Mouse (Mus musculus): ENCODE data around the gene Hcrtr1. TPM values are rescaled to one million over a fixed set of nuclear protein-coding genes. Genes with fewer than 3 reads are reported as not detected.

The Hcrtr1 gene
- polyA plus RNA-seq, 1 experiment = not detected

DNA sequence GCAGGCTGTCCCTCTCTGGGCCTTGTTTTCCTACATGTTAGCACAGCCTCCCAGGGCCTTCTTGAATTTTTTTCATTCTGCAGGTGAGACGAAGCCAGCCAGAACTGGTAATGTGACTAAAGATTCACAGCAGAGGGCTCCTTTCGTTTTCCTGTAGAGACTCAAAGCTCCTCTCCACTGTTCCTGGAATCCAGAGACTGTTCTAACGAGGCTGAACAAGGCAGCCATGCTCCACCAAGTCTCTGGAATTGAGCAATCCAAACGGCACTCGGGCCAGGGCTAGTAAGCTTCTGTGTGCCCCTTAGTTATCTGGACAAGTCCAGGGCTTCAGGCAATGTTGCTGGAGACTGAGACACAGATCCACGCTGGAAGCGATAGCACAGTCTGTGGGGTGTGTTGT lies 38.4 kb upstream of the Hcrtr1 start:
- TF ChIP-seq CTCF (IDR thresholded peaks at IDR 0.05; ENCODE audit: insufficient read depth, low read depth, low read length) (no peak), POLR2A (IDR thresholded peaks at IDR 0.05; ENCODE audit: insufficient read depth, low read depth, low read length) (no peak)
- 78% methylated on average over 7 of the region's 7 CpGs for WGBS
- no peak overlapping the region for H3K4me3 ChIP-seq (ENCODE audit: insufficient read depth, low read depth, low read length)
- peaks cover 9% of the 10 kb centered on the region for H3K4me1 ChIP-seq (ENCODE audit: control insufficient read depth, insufficient read depth, low read length)
- no peak overlapping the region for H3K27ac ChIP-seq (ENCODE audit: insufficient read depth, low read depth, low read length)

DNA sequence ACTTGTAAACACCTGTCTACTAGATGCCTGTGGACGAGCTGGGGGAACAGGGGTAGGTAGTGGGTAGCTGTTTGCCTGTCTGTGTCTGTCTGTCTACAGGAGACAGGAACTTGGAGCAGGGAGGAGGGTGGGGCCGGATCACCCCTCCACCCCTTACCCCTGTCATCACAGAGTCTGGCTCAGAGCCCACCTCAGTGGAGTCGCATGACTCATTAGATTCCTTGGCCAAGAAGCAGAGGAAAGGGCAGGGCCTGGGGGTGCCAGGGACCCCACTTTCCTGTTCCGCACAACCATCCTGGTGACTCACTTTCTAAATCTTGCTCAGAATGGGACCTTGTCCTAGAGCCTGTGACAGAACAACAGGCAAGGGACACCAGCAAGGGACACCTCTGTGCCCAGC lies 37.9 kb upstream of the Hcrtr1 start:
- no peak for TF ChIP-seq POLR2A (IDR thresholded peaks at IDR 0.05; ENCODE audit: insufficient read depth, low read depth, low read length)
- TF ChIP-seq CTCF (IDR thresholded peaks at IDR 0.05; ENCODE audit: insufficient read depth, low read depth, low read length) = no peak
- WGBS = 64% methylated on average over 4 of the region's 4 CpGs
- no peak overlapping the region for H3K27ac ChIP-seq (ENCODE audit: insufficient read depth, low read depth, low read length)
- H3K4me3 ChIP-seq (ENCODE audit: insufficient read depth, low read depth, low read length) = no peak overlapping the region
- peaks cover 9% of the 10 kb centered on the region for H3K4me1 ChIP-seq (ENCODE audit: control insufficient read depth, insufficient read depth, low read length)

DNA sequence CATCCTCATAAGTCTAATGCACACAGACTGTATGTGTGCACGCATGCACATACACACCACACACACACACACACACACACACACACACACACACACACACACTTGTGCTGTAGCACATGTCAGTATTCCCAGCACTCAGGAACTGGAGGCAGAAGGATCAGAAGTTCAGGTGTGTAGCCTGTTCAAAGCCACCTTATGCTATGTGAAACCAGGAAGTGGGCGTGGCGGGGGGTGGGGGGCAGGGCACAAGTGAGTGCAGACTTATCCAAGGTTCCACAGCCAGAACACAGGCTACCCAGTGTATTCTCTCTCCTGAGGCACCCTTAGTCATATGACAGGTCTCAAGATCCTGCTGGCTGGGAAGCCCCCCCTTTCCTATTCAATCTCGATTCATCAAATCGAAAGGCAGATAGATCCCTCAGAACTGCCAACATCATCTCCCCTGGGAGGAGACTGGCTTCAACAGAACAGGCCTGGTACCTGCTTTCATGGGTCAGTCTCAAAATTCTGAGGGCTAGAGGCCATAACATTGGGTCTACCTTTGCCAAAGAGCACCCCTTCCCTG lies 37.1 kb upstream of the Hcrtr1 start:
- Histone ChIP-seq H3K4me1 (ENCODE audit: control insufficient read depth, insufficient read depth, low read length) (peaks cover 9% of the 10 kb centered on the region), H3K4me3 (ENCODE audit: insufficient read depth, low read depth, low read length) (no peak overlapping the region), H3K27ac (ENCODE audit: insufficient read depth, low read depth, low read length) (no peak overlapping the region)
- 80% methylated on average over 5 of the region's 5 CpGs for WGBS
- no peak for TF ChIP-seq POLR2A (IDR thresholded peaks at IDR 0.05; ENCODE audit: insufficient read depth, low read depth, low read length)
- TF ChIP-seq CTCF (IDR thresholded peaks at IDR 0.05; ENCODE audit: insufficient read depth, low read depth, low read length) = no peak

GRCm38 (mm10) chr4:130175072-130175711 lies 36.0 kb upstream of the Hcrtr1 start, which contains the start of gene Tinagl1:
Tinagl1 (minus strand) TSS chr4:130175122.
- no peak for TF ChIP-seq CTCF (IDR thresholded peaks at IDR 0.05; ENCODE audit: insufficient read depth, low read depth, low read length)
- no peak for TF ChIP-seq POLR2A (IDR thresholded peaks at IDR 0.05; ENCODE audit: insufficient read depth, low read depth, low read length)
- H3K27ac ChIP-seq (ENCODE audit: insufficient read depth, low read depth, low read length) = no peak within 1 kb of the TSS
- H3K4me3 ChIP-seq (ENCODE audit: insufficient read depth, low read depth, low read length) = peak within 1 kb of the TSS; percentile 11
- 13% methylated on average over 14 of the region's 14 CpGs for WGBS
- H3K4me1 ChIP-seq (ENCODE audit: control insufficient read depth, insufficient read depth, low read length) = peaks cover 9% of the 10 kb centered on the region

GRCm38 (mm10) chr4:130174335-130175031 lies 35.3 kb upstream of the Hcrtr1 start:
- peaks cover 9% of the 10 kb centered on the region for H3K4me1 ChIP-seq (ENCODE audit: control insufficient read depth, insufficient read depth, low read length)
- WGBS = 7% methylated on average over 25 of the region's 25 CpGs
- H3K27ac ChIP-seq (ENCODE audit: insufficient read depth, low read depth, low read length) = no peak overlapping the region
- peak overlapping the region; percentile 11 for H3K4me3 ChIP-seq (ENCODE audit: insufficient read depth, low read depth, low read length)
- no peak for TF ChIP-seq CTCF (IDR thresholded peaks at IDR 0.05; ENCODE audit: insufficient read depth, low read depth, low read length)
- no peak for TF ChIP-seq POLR2A (IDR thresholded peaks at IDR 0.05; ENCODE audit: insufficient read depth, low read depth, low read length)

DNA sequence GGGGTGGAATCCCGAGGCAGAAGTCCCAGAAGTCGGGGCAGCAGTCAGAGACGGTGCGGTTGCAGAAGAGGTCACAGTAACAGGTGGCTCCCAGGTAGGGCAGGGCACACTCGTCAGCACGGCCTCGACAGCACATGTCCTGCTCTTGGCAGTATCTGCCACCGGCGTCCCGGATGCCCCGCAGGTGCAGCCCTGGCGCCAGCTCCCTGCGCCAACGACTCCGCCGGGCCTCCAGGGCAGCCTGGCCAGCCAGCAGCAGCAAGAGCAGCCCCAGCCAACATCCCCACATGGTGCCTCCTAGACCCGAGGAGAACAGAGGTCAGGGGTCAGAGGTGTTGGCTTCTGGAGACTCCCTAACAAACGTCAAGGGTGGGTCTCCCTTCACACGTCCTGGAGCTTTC lies 34.8 kb upstream of the Hcrtr1 start:
- Histone ChIP-seq H3K4me1 (ENCODE audit: control insufficient read depth, insufficient read depth, low read length) (peaks cover 10% of the 10 kb centered on the region), H3K27ac (ENCODE audit: insufficient read depth, low read depth, low read length) (no peak overlapping the region), H3K4me3 (ENCODE audit: insufficient read depth, low read depth, low read length) (no peak overlapping the region)
- no peak for TF ChIP-seq CTCF (IDR thresholded peaks at IDR 0.05; ENCODE audit: insufficient read depth, low read depth, low read length)
- TF ChIP-seq POLR2A (IDR thresholded peaks at IDR 0.05; ENCODE audit: insufficient read depth, low read depth, low read length) = no peak
- WGBS = 51% methylated on average over 19 of the region's 19 CpGs

DNA sequence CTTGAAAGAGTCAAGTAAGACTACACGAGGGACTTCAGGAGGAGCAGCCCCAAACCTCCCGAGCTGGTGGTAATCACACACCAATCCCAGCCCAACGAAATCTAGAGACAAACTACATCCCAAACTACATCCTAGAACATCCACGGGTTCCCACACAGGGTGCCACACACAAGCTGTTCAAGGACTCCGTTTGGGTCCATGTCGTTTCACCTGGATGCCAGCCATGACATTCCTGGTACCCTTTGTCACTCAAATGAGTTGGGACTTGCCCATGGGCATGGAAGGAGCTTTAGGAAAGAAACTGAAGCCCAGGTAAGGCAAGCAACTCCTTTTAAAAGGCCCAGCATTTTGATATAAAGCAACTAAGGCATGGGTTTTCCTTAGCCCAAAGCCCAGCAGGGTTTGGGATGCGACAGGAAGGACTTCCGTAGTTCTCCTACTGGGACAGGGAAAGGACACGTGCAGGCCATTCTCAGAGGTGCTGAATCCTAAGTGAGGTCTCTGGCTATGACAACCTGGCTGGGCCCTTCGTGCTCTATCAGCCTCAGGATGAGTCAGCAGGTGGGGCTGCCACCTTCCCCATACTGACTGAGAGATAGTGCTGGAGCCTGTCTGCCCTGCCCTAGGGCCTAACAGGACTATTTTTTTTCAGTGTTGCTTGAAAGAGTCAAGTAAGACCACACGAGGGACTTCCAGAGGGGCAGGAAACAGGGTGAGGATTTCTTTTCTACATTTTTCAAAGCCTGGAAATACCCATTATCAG lies 34.1 kb upstream of the Hcrtr1 start:
- Histone ChIP-seq H3K4me3 (ENCODE audit: insufficient read depth, low read depth, low read length) (no peak overlapping the region), H3K27ac (ENCODE audit: insufficient read depth, low read depth, low read length) (no peak overlapping the region), H3K4me1 (ENCODE audit: control insufficient read depth, insufficient read depth, low read length) (peaks cover 17% of the 10 kb centered on the region)
- 73% methylated on average over 11 of the region's 11 CpGs for WGBS
- TF ChIP-seq CTCF (IDR thresholded peaks at IDR 0.05; ENCODE audit: insufficient read depth, low read depth, low read length) (no peak), POLR2A (IDR thresholded peaks at IDR 0.05; ENCODE audit: insufficient read depth, low read depth, low read length) (no peak)

DNA sequence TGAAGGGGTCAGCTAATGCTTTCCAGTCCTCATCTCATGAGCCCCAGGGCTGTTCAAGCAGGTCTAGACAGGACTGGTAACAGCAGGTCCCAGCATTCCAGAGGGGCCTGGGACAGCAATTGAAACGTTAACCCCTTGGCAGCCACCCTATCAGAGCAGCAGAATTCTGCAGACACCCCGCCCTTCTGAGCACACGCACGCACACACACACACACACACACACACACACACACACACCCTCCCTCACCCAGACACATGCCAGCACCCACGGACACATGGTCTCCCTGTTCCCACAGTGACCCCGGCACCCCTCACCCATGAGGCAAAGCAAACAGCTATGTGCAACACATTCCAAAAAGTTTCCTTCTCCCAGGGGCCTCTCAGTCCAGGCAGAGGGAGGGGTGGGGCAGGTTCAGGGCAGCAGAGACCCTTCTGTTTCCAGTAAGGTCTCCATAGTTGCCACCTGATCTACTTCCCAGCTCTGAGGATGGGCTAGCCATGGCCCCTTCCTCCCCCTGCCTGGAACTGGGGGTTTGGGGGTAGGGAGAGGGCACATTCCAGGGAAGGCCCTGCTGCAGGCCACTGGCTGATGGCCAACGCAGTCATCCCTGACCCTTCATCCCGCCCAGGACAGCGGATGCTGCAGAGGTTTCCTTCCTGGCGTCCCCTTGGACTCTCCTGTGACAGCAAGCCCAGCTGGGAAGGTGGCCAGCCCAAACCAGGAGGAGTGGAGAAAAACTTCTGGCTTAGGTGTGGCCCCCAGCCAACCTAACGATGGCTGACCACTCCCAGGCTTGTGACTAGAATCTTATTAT lies 33.0 kb upstream of the Hcrtr1 start:
- Histone ChIP-seq H3K4me3 (ENCODE audit: insufficient read depth, low read depth, low read length) (no peak overlapping the region), H3K27ac (ENCODE audit: insufficient read depth, low read depth, low read length) (no peak overlapping the region), H3K4me1 (ENCODE audit: control insufficient read depth, insufficient read depth, low read length) (peaks cover 24% of the 10 kb centered on the region)
- TF ChIP-seq CTCF (IDR thresholded peaks at IDR 0.05; ENCODE audit: insufficient read depth, low read depth, low read length) (no peak), POLR2A (IDR thresholded peaks at IDR 0.05; ENCODE audit: insufficient read depth, low read depth, low read length) (no peak)
- 80% methylated on average over 11 of the region's 11 CpGs for WGBS
